Mouse (Mus musculus) midbrain, embryonic 13.5 days (tissue): ENCODE measurements around the gene Tmprss9. TPM values are rescaled to one million over a fixed set of nuclear protein-coding genes. Genes with fewer than 3 reads are reported as not detected.
A peak's percentile ranks its signal among the peaks of the same experiment; 100 is the strongest.

ENCODE experiments used
- ATAC-seq: fragments of 200-750 bp; cut with Nextera tagmentation; 2 replicates; pipeline ENCODE4 v1.8.0; 2017; ENCODE audit warnings: mild to moderate bottlenecking, moderate TSS enrichment, moderate library complexity
- H3K27ac ChIP-seq: fragments of 300-500 bp; sonication (generic); 2 replicates; pipeline ENCODE4 v1.5.1; 2015; ENCODE audit warnings: inconsistent platforms, mild to moderate bottlenecking, moderate library complexity
- H3K27me3 ChIP-seq: fragments of 300-500 bp; sonication (generic); 2 replicates; pipeline ENCODE4 v1.6.1; 2015; ENCODE audit warnings: mild to moderate bottlenecking, inconsistent platforms
- H3K36me3 ChIP-seq: fragments of 300-500 bp; sonication (generic); 2 replicates; pipeline ENCODE4 v1.6.1; 2015; ENCODE audit warnings: mild to moderate bottlenecking, inconsistent platforms
- H3K4me1 ChIP-seq: fragments of 300-500 bp; sonication (generic); replicated peaks from 2 replicates; pipeline ENCODE4 v1.6.1; 2015; ENCODE audit warnings: inconsistent platforms
- H3K4me2 ChIP-seq: fragments of 300-500 bp; sonication (generic); replicated peaks from 2 replicates; pipeline ENCODE4 v1.6.1; 2015; ENCODE audit warnings: moderate library complexity, mild to moderate bottlenecking, inconsistent platforms
- H3K4me3 ChIP-seq: fragments of 300-500 bp; sonication (generic); replicated peaks from 2 replicates; pipeline ENCODE4 v1.5.1; 2015; ENCODE audit warnings: mild to moderate bottlenecking, inconsistent platforms
- H3K9ac ChIP-seq: fragments of 300-500 bp; sonication (generic); replicated peaks from 2 replicates; pipeline ENCODE4 v1.6.1; 2015; ENCODE audit warnings: mild to moderate bottlenecking, inconsistent platforms
- H3K9me3 ChIP-seq: fragments of 300-500 bp; sonication (generic); 2 replicates; pipeline ENCODE4 v1.6.1; 2016; ENCODE audit warnings: mild to moderate bottlenecking, inconsistent platforms
- WGBS: fragments of 180-500 bp; shearing (Covaris S2); methylation state at CpG from one replicate; pipeline ENCODE4 v1.1.7; 2015; 5-methylcytosine and 5-hydroxymethylcytosine counted together
- polyA plus RNA-seq: library from polyadenylated mRNA; unstranded; fragments of >200 nt; fragmentation: Nextera tagmentation; extraction: Ambion mirVana; gene quantifications from 2 replicates; pipeline ENCODE4 v1.2.1, GENCODE M21; 2015

Gene Tmprss9
- polyA plus RNA-seq, 1 experiment from 2014 or later, result 0.31 TPM

GRCm38 (mm10) chr10:80928586-80929298 lies 57.1 kb downstream of the Tmprss9 start:
- Histone ChIP-seq H3K4me2 (peak overlapping the region; percentile 79), H3K36me3 (no peaks in the 10 kb centered on the region), H3K9me3 (no peaks in the 10 kb centered on the region), H3K9ac (peak overlapping the region; percentile 73), H3K27ac (peak overlapping the region; percentile 74), H3K4me1 (peaks cover 47% of the 10 kb centered on the region), H3K4me3 (peak overlapping the region; percentile 51), H3K27me3 (peaks cover 35% of the 10 kb centered on the region)
- ATAC-seq, result peak; percentile 38
- WGBS, result under 1% methylated on average over 48 of the region's 48 CpGs

GRCm38 (mm10) chr10:80929299-80930226 lies 57.9 kb downstream of the Tmprss9 start, which contains the start of gene Gadd45b:
Gene Gadd45b, plus strand, starts transcription at chr10:80930073.
- H3K36me3 ChIP-seq, result no peaks in the 10 kb centered on the region
- peak; percentile 83 for ATAC-seq
- H3K27ac ChIP-seq, result peak within 1 kb of the TSS; percentile 74
- peak within 1 kb of the TSS; percentile 73 for H3K9ac ChIP-seq
- H3K27me3 ChIP-seq, result peaks cover 43% of the 10 kb centered on the region
- H3K4me1 ChIP-seq, result peaks cover 47% of the 10 kb centered on the region
- peak within 1 kb of the TSS; percentile 51 for H3K4me3 ChIP-seq
- WGBS, result 0% methylated on average over 56 of the region's 56 CpGs
- no peaks in the 10 kb centered on the region for H3K9me3 ChIP-seq
- peak within 1 kb of the TSS; percentile 79 for H3K4me2 ChIP-seq

- peaks cover 51% of the 10 kb centered on the region for H3K4me1 ChIP-seq
- H3K27me3 ChIP-seq, result peaks cover 53% of the 10 kb centered on the region
- ATAC-seq, result peak; percentile 5; the same call in 1 of the 2 replicates
- peak overlapping the region; percentile 56; the same call in 1 of the 2 replicates for H3K9ac ChIP-seq
- H3K36me3 ChIP-seq, result no peaks in the 10 kb centered on the region
- no peak overlapping the region for H3K27ac ChIP-seq
- H3K4me3 ChIP-seq, result peak overlapping the region; percentile 42
- WGBS, result 1% methylated on average over 45 of the region's 45 CpGs
- H3K4me2 ChIP-seq, result peak overlapping the region; percentile 79
- no peaks in the 10 kb centered on the region for H3K9me3 ChIP-seq
These were observed 58.9 kb downstream of the Tmprss9 start for GRCm38 (mm10) chr10:80930361-80931152.

GRCm38 (mm10) chr10:80931153-80931671 lies 59.6 kb downstream of the Tmprss9 start:
- WGBS, result 1% methylated on average over 11 of the region's 14 CpGs
- Histone ChIP-seq H3K9ac (peak overlapping the region; percentile 56; the same call in 1 of the 2 replicates), H3K4me2 (peak overlapping the region; percentile 79), H3K9me3 (no peaks in the 10 kb centered on the region), H3K4me1 (peaks cover 58% of the 10 kb centered on the region), H3K27ac (no peak overlapping the region), H3K36me3 (no peaks in the 10 kb centered on the region), H3K4me3 (peak overlapping the region; percentile 42), H3K27me3 (peaks cover 60% of the 10 kb centered on the region)
- no peak for ATAC-seq

- Histone ChIP-seq H3K27me3 (peaks cover 64% of the 10 kb centered on the region), H3K4me3 (peak overlapping the region; percentile 42), H3K27ac (no peak overlapping the region), H3K4me1 (peaks cover 62% of the 10 kb centered on the region), H3K36me3 (no peaks in the 10 kb centered on the region), H3K9ac (no peak overlapping the region), H3K9me3 (no peaks in the 10 kb centered on the region), H3K4me2 (peak overlapping the region; percentile 79)
- WGBS, result 1% methylated on average over 26 of the region's 26 CpGs
- ATAC-seq, result no peak
These were observed 60.0 kb downstream of the Tmprss9 start for GRCm38 (mm10) chr10:80931695-80932094.

- Histone ChIP-seq H3K9ac (no peak overlapping the region), H3K4me2 (peak overlapping the region; percentile 79), H3K27me3 (peaks cover 69% of the 10 kb centered on the region), H3K4me3 (peak overlapping the region; percentile 42), H3K36me3 (no peaks in the 10 kb centered on the region), H3K27ac (no peak overlapping the region), H3K9me3 (no peaks in the 10 kb centered on the region), H3K4me1 (peaks cover 68% of the 10 kb centered on the region)
- WGBS, result under 1% methylated on average over 20 of the region's 20 CpGs
- no peak for ATAC-seq
These were observed 60.6 kb downstream of the Tmprss9 start for GRCm38 (mm10) chr10:80932206-80932605.

- no peak for ATAC-seq
- Histone ChIP-seq H3K27ac (no peak overlapping the region), H3K9me3 (no peaks in the 10 kb centered on the region), H3K4me3 (peak overlapping the region; percentile 42), H3K9ac (no peak overlapping the region), H3K36me3 (no peaks in the 10 kb centered on the region), H3K4me1 (peaks cover 74% of the 10 kb centered on the region), H3K4me2 (peak overlapping the region; percentile 79), H3K27me3 (peaks cover 76% of the 10 kb centered on the region)
- WGBS, result 4% methylated on average over 17 of the region's 17 CpGs
These were observed 61.2 kb downstream of the Tmprss9 start for GRCm38 (mm10) chr10:80932700-80933420.

GRCm38 (mm10) chr10:80933421-80933979 lies 61.9 kb downstream of the Tmprss9 start:
- Histone ChIP-seq H3K36me3 (no peaks in the 10 kb centered on the region), H3K4me3 (peak overlapping the region; percentile 18), H3K9ac (no peak overlapping the region), H3K27me3 (peaks cover 82% of the 10 kb centered on the region), H3K27ac (no peak overlapping the region), H3K4me2 (peak overlapping the region; percentile 29), H3K9me3 (no peaks in the 10 kb centered on the region), H3K4me1 (peaks cover 79% of the 10 kb centered on the region)
- ATAC-seq, result no peak
- WGBS, result 3% methylated on average over 21 of the region's 21 CpGs

GRCm38 (mm10) chr10:80934136-80934985 lies 62.7 kb downstream of the Tmprss9 start:
- Histone ChIP-seq H3K27me3 (peaks cover 91% of the 10 kb centered on the region), H3K4me2 (no peak overlapping the region; the same call in 1 of the 2 replicates), H3K9me3 (no peaks in the 10 kb centered on the region), H3K36me3 (no peaks in the 10 kb centered on the region), H3K9ac (no peak overlapping the region), H3K4me1 (peaks cover 80% of the 10 kb centered on the region), H3K27ac (no peak overlapping the region), H3K4me3 (no peak overlapping the region)
- no peak for ATAC-seq
- 35% methylated on average over 14 of the region's 14 CpGs for WGBS

GRCm38 (mm10) chr10:80935241-80935640 lies 63.6 kb downstream of the Tmprss9 start:
- H3K4me2 ChIP-seq, result peak overlapping the region; percentile 48; the same call in 1 of the 2 replicates
- no peak overlapping the region for H3K9ac ChIP-seq
- peaks cover 83% of the 10 kb centered on the region for H3K4me1 ChIP-seq
- H3K27me3 ChIP-seq, result peaks cover 96% of the 10 kb centered on the region
- ATAC-seq, result no peak
- WGBS, result 9% methylated on average over 3 of the region's 3 CpGs
- no peaks in the 10 kb centered on the region for H3K9me3 ChIP-seq
- no peaks in the 10 kb centered on the region for H3K36me3 ChIP-seq
- no peak overlapping the region for H3K4me3 ChIP-seq
- no peak overlapping the region for H3K27ac ChIP-seq
